Mouse (Mus musculus): ENCODE data around the gene Duoxa1.

- no peak for TF ChIP-seq CTCF (IDR thresholded peaks at IDR 0.05)
- no peak for TF ChIP-seq EP300 (IDR thresholded peaks at IDR 0.05)
These were observed 35.7 kb upstream of the Duoxa1 start for GRCm38 (mm10) chr2:122349136-122349785.
